Mouse (Mus musculus) ES-E14 (cell line): ENCODE measurements around the gene Hist1h2be.

Experiments
- CHD2 ChIP-seq: IDR thresholded peaks from 2 replicates; pipeline ENCODE4 v1.6.1; 2014; ENCODE audit warnings: mild to moderate bottlenecking, low read depth, low read length, inconsistent platforms
- HCFC1 ChIP-seq: IDR thresholded peaks from 2 replicates; pipeline ENCODE4 v1.6.1; 2012; ENCODE audit warnings: low read length, inconsistent platforms, borderline replicate concordance; ENCODE audit not compliant: insufficient read depth
- MAFK ChIP-seq: IDR thresholded peaks from 2 replicates; pipeline ENCODE4 v1.6.1; 2014; ENCODE audit warnings: mild to moderate bottlenecking, low read depth, low read length, inconsistent platforms; ENCODE audit not compliant: insufficient read depth
- ZNF384 ChIP-seq: IDR thresholded peaks from 2 replicates; pipeline ENCODE4 v1.6.1; 2012; ENCODE audit warnings: low read depth, low read length, inconsistent platforms

DNA sequence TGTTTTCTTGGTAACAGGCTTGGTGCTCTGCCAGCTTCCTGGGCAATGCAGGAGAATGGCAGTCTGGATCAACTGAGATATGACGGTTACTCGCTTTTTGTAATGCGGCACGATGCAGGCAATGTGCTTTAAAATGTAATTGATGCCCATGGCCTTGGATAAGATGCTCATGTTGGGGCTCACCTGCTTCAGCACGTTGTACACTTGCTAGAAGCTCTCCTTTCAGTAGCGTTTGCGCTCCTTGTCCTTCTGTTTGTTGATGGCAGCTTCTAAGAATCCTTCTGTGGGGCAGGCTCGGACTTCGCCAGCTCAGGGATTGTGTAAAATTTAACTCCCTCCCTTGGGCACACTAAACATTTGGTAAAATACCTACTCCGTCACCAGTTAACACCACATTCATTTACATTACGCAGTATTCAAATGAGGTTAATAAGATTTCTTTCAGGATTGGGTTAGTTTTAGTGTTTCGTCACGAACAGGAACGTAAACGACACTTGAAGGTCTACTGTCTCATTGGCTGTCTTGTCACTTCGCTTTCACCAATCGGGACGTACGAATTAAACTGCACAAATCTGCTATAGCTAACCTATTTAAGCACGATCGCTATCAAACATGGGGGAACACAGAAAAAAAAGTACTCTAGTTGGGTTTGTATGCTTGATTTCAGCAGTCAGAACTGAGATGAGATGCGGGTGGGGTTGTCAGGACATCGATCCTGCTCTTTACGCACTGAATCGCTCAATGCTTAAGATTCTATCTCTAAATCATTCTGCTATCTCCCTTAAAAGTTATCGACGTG lies at the start of gene Hist1h2be:
- TF ChIP-seq ZNF384 = no peak
- no peak for TF ChIP-seq HCFC1
- no peak; the same call in 1 of the 2 replicates for TF ChIP-seq CHD2
- TF ChIP-seq MAFK = no peak
